Mouse (Mus musculus) liver, adult 2 months (tissue): Measurements from ENCODE around the gene Vmn1r123. TPM values are rescaled to one million over a fixed set of nuclear protein-coding genes. Genes with fewer than 3 reads are reported as not detected.
"Not testable (repeated sequence)": the region's sequence is repeated elsewhere in the genome, so short reads cannot be mapped to it uniquely, and the experiment has no call there.

Experiments used
- DNase-seq: peaks from one replicate; pipeline ENCODE4 v3.0.0-alpha.2; 2011; ENCODE audit warnings: low read depth, low spot score; ENCODE audit errors: extremely low read depth
- H3K27ac ChIP-seq: fragments of 200-500 bp; replicated peaks from 2 replicates; pipeline ENCODE4 v1.5.1; 2012; ENCODE audit warnings: low read depth, mild to moderate bottlenecking, control low read depth, inconsistent platforms, low read length; ENCODE audit not compliant: insufficient read depth
- H3K27me3 ChIP-seq: fragments of 200-500 bp; 2 replicates; pipeline ENCODE4 v1.6.1; 2012; ENCODE audit warnings: mild to moderate bottlenecking, moderate library complexity, low read length, inconsistent platforms; ENCODE audit not compliant: control insufficient read depth, insufficient read depth
- H3K36me3 ChIP-seq: fragments of 200-500 bp; 2 replicates; pipeline ENCODE4 v1.6.1; 2012; ENCODE audit warnings: low read length, inconsistent platforms; ENCODE audit not compliant: control insufficient read depth, insufficient read depth
- H3K4me1 ChIP-seq: fragments of 200-500 bp; 2 replicates; pipeline ENCODE4 v1.6.1; 2011; ENCODE audit warnings: low read length; ENCODE audit not compliant: control insufficient read depth, insufficient read depth
- H3K4me3 ChIP-seq: fragments of 200-500 bp; 2 replicates; pipeline ENCODE4 v1.5.1; 2011; ENCODE audit warnings: low read depth, mild to moderate bottlenecking, control low read depth, low read length, moderate library complexity; ENCODE audit not compliant: insufficient read depth
- H3K79me2 ChIP-seq: fragments of 200-500 bp; 2 replicates; pipeline ENCODE4 v1.6.1; 2012; ENCODE audit warnings: inconsistent platforms, mild to moderate bottlenecking, low read length, moderate library complexity; ENCODE audit not compliant: control insufficient read depth, insufficient read depth
- H3K9ac ChIP-seq: fragments of 200-500 bp; 2 replicates; pipeline ENCODE4 v1.6.1; 2012; ENCODE audit warnings: low read depth, mild to moderate bottlenecking, control low read depth, inconsistent platforms, low read length
- WGBS: fragments of 180-500 bp; shearing (Covaris S2); methylation state at CpG from one replicate; pipeline ENCODE4 v1.1.7; 2018; 5-methylcytosine and 5-hydroxymethylcytosine counted together
- polyA plus RNA-seq: library from polyadenylated mRNA; depleted of rRNA; stranded (reverse); fragments of >200 nt; gene quantifications from 2 replicates; pipeline ENCODE4 v1.2.3, GENCODE M21; 2012; rRNA removed
- total RNA-seq: library from RNA; depleted of rRNA; stranded (reverse); fragments of >200 nt; gene quantifications from 2 replicates; pipeline ENCODE4 v1.2.3, GENCODE M21; 2014; rRNA removed

The Vmn1r123 gene
- total RNA-seq (not detected in 2 replicates), polyA plus RNA-seq (not detected in 2 replicates)

DNA sequence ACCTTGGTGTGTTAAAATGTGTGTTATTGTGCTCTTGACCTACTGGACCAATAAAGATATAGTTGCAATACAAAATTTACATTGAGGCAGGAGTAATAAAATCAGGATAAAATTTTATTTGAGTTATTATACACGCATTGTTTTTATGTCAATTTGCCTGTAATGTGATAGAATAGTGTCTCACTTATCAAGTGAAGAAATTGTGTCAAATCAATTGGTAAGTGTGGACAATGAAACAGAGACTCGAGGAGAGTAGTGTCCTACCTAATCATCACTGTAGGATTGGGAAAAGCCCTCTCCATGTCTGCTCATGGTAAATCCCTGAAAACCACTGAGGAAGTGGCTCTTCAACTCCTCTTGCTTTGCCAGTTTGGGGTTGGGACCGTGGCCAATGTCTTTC is at the start of gene Vmn1r123:
Vmn1r123 (plus strand) TSS at position 301 of the 400 bp plus-strand sequence.
- not testable (repeated sequence) for H3K27me3 ChIP-seq, H3K4me1 ChIP-seq, H3K4me3 ChIP-seq, H3K79me2 ChIP-seq, H3K9ac ChIP-seq, H3K36me3 ChIP-seq, DNase-seq, H3K27ac ChIP-seq
- WGBS, result 13% methylated on average over 1 of the region's 3 CpGs

DNA sequence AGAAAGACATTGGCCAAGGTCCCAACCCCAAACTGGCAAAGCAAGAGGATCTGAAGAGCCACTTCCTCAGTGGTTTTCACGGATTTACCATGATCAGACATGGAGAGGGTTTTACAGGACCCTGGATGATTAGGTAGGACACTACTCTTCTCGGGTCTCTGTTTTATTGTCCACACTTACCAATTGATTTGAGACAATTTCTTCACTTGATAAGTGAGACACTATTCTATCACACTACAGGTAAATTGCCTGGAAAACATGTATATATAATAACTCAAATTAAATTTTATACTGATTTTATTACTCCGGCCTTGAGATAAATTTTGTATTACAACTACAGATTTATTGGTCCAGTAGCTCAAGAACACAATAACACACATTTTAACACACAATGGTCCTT is 28.0 kb upstream of the Vmn1r123 start, which contains the start of gene Vmn1r122:
Vmn1r122 (minus strand) TSS at position 101 of the 400 bp plus-strand sequence.
- WGBS, result 55% methylated on average over 3 of the region's 3 CpGs
- not testable (repeated sequence) for H3K4me3 ChIP-seq, H3K4me1 ChIP-seq, H3K27ac ChIP-seq, DNase-seq, H3K27me3 ChIP-seq, H3K79me2 ChIP-seq, H3K36me3 ChIP-seq, H3K9ac ChIP-seq

DNA sequence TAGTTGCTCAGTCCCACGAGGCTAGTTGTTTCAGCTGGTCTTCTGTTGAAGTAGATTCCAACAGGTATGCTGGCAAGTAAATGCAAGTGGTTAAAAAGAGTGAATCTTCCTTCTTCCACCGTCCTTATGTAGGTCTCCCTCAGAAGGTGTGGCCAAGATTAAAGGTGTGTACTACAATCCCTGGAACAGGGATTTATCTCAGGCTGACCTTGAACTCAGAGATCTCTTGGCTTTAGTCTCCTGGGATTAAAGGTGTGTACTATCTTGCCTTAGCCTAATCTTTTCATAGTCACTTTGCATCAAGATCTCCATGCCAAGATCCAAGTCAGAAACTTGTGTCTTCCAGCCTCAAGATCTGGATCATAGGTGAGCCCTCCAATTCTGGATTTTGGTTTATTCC is 28.3 kb downstream of the Vmn1r123 start, which contains the start of gene Gm5157:
Gm5157 (minus strand) TSS at position 101 of the 400 bp plus-strand sequence.
- not testable (repeated sequence) for H3K9ac ChIP-seq, H3K79me2 ChIP-seq, H3K36me3 ChIP-seq, DNase-seq, H3K27ac ChIP-seq, H3K4me1 ChIP-seq, H3K27me3 ChIP-seq, H3K4me3 ChIP-seq
- WGBS, result 25% methylated on average over 1 of the region's 2 CpGs

Other genes starting within 250 kb of the Vmn1r123 start
- gene Vmn1r118, start 249.8 kb upstream of the Vmn1r123 start, total RNA-seq, result not detected in 2 replicates
- gene Vmn1r118, start 249.8 kb upstream of the Vmn1r123 start, polyA plus RNA-seq, result not detected in 2 replicates
- not detected in 2 replicates for gene Vmn1r119, start 149.7 kb upstream of the Vmn1r123 start, total RNA-seq
- gene Vmn1r119, start 149.7 kb upstream of the Vmn1r123 start, polyA plus RNA-seq, result not detected in 2 replicates
- gene Vmn1r120, start 108.4 kb upstream of the Vmn1r123 start, total RNA-seq, result not detected in 2 replicates
- gene Vmn1r120, start 108.4 kb upstream of the Vmn1r123 start, polyA plus RNA-seq, result not detected in 2 replicates
- not detected in 2 replicates for gene Vmn1r121, start 63.7 kb upstream of the Vmn1r123 start, total RNA-seq
- not detected in 2 replicates for gene Vmn1r121, start 63.7 kb upstream of the Vmn1r123 start, polyA plus RNA-seq
- not detected in 2 replicates for gene Vmn1r122, start 28.1 kb upstream of the Vmn1r123 start, total RNA-seq
- gene Vmn1r122, start 28.1 kb upstream of the Vmn1r123 start, polyA plus RNA-seq, result not detected in 2 replicates
- not detected in 2 replicates for gene Gm5157, start 28.2 kb downstream of the Vmn1r123 start, total RNA-seq
- not detected in 2 replicates for gene Gm5157, start 28.2 kb downstream of the Vmn1r123 start, polyA plus RNA-seq
- not detected in 2 replicates for gene Vmn1r124, start 98.4 kb downstream of the Vmn1r123 start, total RNA-seq
- gene Vmn1r124, start 98.4 kb downstream of the Vmn1r123 start, polyA plus RNA-seq, result not detected in 2 replicates
- not detected in 2 replicates for gene Vmn1r125, start 110.0 kb downstream of the Vmn1r123 start, total RNA-seq
- not detected in 2 replicates for gene Vmn1r125, start 110.0 kb downstream of the Vmn1r123 start, polyA plus RNA-seq
- gene Vmn1r126, start 139.3 kb downstream of the Vmn1r123 start, total RNA-seq, result not detected in 2 replicates
- gene Vmn1r126, start 139.3 kb downstream of the Vmn1r123 start, polyA plus RNA-seq, result not detected in 2 replicates
- gene Vmn1r127, start 157.7 kb downstream of the Vmn1r123 start, total RNA-seq, result not detected in 2 replicates
- gene Vmn1r127, start 157.7 kb downstream of the Vmn1r123 start, polyA plus RNA-seq, result not detected in 2 replicates
- not detected in 2 replicates for gene Vmn1r128, start 187.2 kb downstream of the Vmn1r123 start, total RNA-seq
- not detected in 2 replicates for gene Vmn1r128, start 187.2 kb downstream of the Vmn1r123 start, polyA plus RNA-seq
- not detected in 2 replicates for gene Vmn1r129, start 199.1 kb downstream of the Vmn1r123 start, total RNA-seq
- not detected in 2 replicates for gene Vmn1r129, start 199.1 kb downstream of the Vmn1r123 start, polyA plus RNA-seq